Mouse (Mus musculus): ENCODE results near the gene Hist1h2ai.

GRCm38 (mm10) chr13:21706669-21707068 is 9.6 kb upstream of the Hist1h2ai start:
- no peak for TF ChIP-seq CTCF (IDR thresholded peaks at IDR 0.05; ENCODE audit: extremely low read depth, insufficient read length, insufficient replicate concordance, low read depth, low read length)
- no peak for TF ChIP-seq POLR2A (IDR thresholded peaks at IDR 0.05; ENCODE audit: low read depth, low read length)

All from small intestine, adult 2 months (tissue).